Mouse (Mus musculus) lung, postnatal 14 days (tissue): ENCODE measurements around the gene Chrm4.

Experiments
- DNase-seq: peaks from one replicate; pipeline ENCODE4 v3.0.0; 2021

Chrm4 gene

DNA sequence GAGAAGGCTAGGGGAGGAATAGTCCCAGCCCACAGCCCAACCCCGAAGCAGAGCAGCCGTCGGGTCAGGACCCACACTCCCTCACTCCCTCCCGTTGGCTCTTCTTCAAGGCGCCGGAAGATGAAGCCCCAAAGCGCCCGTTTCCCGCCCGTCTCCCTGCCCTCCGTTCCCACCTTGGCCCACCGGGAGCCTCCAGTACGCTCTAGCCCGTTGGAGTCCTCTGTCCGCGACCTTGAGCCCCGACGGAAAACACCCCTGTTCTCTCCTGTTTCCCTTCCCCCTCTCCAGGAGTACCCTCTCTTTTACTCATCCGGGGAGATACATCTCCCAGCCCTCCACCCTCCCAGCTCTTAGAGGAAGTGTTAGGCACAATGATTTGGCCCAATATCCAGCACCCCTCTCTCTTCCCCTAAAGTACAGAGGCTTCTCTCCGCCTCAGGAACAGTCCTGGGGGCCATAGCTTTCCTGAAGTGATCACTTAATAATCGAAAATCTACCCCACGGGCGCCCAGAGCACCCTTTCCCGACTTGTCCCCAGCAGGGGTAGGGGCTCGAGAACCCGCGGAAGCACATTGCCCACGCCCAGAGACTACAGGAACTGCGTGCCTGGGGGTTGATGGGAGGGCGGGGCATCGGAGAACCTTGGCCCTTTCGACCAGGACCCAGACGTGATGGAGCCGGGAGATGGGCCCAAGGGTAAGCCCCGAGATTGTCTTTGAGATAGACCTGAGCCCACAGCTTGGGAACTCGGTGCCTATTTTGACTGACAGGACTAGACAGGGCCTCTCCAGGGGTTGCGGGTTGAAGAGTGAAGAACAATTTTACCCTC, 4.2 kb upstream of the Chrm4 start:
- no peak for DNase-seq

- peak; percentile 81 for DNase-seq
These were observed 3.4 kb upstream of the Chrm4 start for GRCm38 (mm10) chr2:91923415-91924337.

GRCm38 (mm10) chr2:91924726-91925125, 2.3 kb upstream of the Chrm4 start:
- DNase-seq = no peak

- DNase-seq = no peak
These were observed 1.6 kb upstream of the Chrm4 start for GRCm38 (mm10) chr2:91925442-91925841.

- peak; percentile 91 for DNase-seq
These were observed 931 bp downstream of the Chrm4 start for GRCm38 (mm10) chr2:91927826-91928533.

- DNase-seq = no peak
These were observed 1.7 kb downstream of the Chrm4 start for GRCm38 (mm10) chr2:91928534-91929350.

- DNase-seq = no peak
These were observed 2.4 kb downstream of the Chrm4 start for GRCm38 (mm10) chr2:91929455-91929854.

DNA sequence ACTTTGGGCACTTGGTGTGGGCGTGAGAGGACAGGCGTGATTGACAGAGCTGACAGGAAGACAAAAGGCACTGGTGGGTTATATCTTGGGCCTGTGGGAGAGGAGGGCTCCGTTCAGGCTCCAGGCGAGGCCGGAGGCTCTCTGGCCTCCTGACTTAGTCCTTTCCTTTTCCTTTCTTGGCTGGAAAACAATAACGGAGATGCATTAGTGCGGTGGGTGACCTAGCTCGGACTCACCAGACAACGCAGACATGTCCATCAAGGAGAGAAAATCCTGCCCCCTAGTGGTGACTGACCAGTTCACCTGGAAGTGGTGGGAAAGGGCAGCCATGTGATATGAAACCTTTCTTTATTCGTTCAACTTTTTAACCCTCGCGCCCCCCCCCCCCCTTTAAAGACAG, 2.9 kb downstream of the Chrm4 start:
- DNase-seq = peak; percentile 76

DNA sequence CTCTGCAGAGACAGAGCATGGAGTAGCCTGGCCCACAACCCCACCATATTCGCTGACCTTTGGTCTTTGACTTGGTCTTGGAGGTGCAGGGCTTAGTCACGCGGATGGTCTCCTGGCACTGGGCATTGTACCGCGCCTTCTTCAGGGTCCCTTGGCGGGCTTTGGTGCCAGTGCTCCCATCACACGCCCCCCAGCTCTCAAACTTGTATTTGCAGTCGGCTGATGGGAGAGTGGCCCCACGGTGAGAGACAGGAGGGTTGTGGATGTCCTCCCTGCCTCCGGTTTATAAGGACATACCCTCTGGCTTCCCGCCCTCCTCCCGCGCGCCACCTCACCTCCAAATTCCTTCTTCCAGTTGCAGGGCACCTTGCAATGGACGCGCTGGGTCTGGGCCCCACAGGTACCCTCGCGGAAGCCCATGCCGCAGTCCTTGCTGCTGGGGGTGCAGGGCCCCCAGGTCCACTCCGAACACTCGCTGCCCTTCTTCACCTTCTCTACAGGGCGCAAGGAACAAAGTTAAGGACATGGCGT, 3.8 kb downstream of the Chrm4 start:
- DNase-seq = no peak

GRCm38 (mm10) chr2:91931328-91932159, 4.5 kb downstream of the Chrm4 start:
- no peak for DNase-seq

GRCm38 (mm10) chr2:91932160-91932711, 5.2 kb downstream of the Chrm4 start, which contains the start of gene Mdk:
TSS of gene Mdk (minus strand) at chr2:91932297.
- no peak for DNase-seq

GRCm38 (mm10) chr2:91932737-91933350, 5.8 kb downstream of the Chrm4 start:
- no peak for DNase-seq

GRCm38 (mm10) chr2:91933471-91933870, 6.4 kb downstream of the Chrm4 start:
- no peak for DNase-seq

GRCm38 (mm10) chr2:91934016-91934415, 7.0 kb downstream of the Chrm4 start:
- no peak for DNase-seq

DNA sequence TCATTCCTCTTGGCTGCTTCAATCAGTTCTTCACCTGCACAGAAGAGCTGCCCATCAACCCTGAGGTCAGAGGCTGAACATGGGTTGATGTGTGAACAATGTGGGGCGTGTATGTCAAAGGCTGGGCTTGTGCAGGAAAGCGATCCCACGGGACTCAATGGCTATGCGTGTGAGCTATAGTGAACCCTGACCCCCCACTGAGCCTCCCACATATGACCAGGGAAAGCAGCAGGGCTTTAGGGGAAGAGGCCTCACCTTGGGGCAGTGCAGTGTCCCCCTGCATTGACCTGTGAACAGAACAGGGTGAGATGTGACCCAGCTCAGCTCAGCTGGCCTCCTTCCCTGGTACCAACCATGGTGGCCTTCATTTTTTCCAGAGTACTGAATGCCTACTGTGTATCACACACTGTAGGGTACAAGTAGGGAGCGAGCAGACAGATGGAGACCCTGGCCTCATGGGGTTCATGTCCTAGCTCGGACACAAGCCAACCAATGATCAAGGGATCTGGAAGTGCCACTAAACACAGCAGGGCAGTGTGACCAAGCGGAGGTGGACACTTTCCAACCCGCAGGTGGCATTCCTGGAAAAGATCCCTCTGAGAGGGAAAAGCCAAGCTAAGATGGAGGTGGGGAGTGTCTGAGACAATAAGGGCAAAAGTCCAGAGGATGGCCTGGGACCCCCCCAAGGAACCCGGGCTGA, 7.9 kb downstream of the Chrm4 start:
- no peak for DNase-seq

DNA sequence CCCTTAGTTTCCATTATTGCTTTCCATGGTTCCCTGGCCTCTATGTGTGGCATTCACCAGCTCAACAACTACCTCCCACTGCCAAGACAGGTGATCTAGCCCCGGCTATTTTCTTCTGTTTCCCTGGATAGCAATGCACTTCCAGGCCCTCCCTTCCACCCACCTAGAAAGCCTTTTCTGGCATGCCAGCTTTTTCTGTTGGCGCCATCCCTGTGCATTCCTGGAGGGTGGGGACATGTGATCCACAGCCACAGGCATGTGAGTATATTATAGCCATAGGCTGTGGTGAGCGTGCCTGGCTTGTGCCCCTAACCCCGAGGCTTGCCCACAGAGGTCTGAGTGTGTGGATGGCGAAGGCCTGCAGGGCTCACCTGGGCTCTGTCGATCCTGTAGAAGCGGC, 9.1 kb downstream of the Chrm4 start:
- DNase-seq = no peak

GRCm38 (mm10) chr2:91939303-91939935, 12.4 kb downstream of the Chrm4 start:
- no peak for DNase-seq

GRCm38 (mm10) chr2:91942356-91942755, 15.3 kb downstream of the Chrm4 start:
- DNase-seq = no peak
